Comparison of ENCODE assay signal across 8 mouse cellular contexts in genomic region chr5:134675956-134676759, GRCm38 (mm10). TPM values are rescaled to one million over a fixed set of nuclear protein-coding genes. Genes with fewer than 3 reads are reported as not detected.
DNase-seq lines count a peak whose midpoint lies in the region; ATAC-seq lines count a peak whose summit lies in the region.

No protein-coding gene starts in this region.

- 5% methylated on average over 14 of the region's 14 CpGs for WGBS in embryonic facial prominence, embryonic 15.5 days
- 3% methylated on average over 14 of the region's 14 CpGs for WGBS in heart, embryonic 14.5 days
- WGBS in kidney, embryonic 16.5 days, result under 1% methylated on average over 14 of the region's 14 CpGs
- 5% methylated on average over 14 of the region's 14 CpGs for WGBS in liver, embryonic 11.5 days
- WGBS in stomach, embryonic 15.5 days, result 4% methylated on average over 14 of the region's 14 CpGs

- peak overlapping the region; percentile 41 for H3K4me3 ChIP-seq in embryonic facial prominence, embryonic 15.5 days (replicated peaks)
- H3K4me3 ChIP-seq in heart, embryonic 14.5 days (ENCODE audit: control insufficient read depth in 1 of 2, insufficient read depth in 1 of 2, low read depth in 1 of 2, low read length in 2 of 2), result peak overlapping the region; percentile 30 to 38
- H3K4me3 ChIP-seq in kidney, embryonic 16.5 days (ENCODE audit: low read length), result peak overlapping the region; percentile 45
- peak overlapping the region; percentile 43 for H3K4me3 ChIP-seq in liver, embryonic 11.5 days (ENCODE audit: low read depth, low read length)
- H3K4me3 ChIP-seq in stomach, embryonic 15.5 days (replicated peaks), result peak overlapping the region; percentile 28

- peak; percentile 77 for DNase-seq in 3T3-L1 (ENCODE audit: low read depth, low spot score)
- peak; percentile 81 to 83 for DNase-seq in adrenal gland, adult 18-20 months (ENCODE audit: low spot score in 2 of 2)
- DNase-seq in liver, embryonic 11.5 days (ENCODE audit: low spot score), result peak; percentile 70
- peak; percentile 31 to 45 for DNase-seq in monocyte, adult 2 months (ENCODE audit: low read depth in 1 of 2, low spot score in 2 of 2)

- H3K9me3 ChIP-seq in embryonic facial prominence, embryonic 15.5 days (replicated peaks), result no peaks in the 10 kb centered on the region
- no peaks in the 10 kb centered on the region for H3K9me3 ChIP-seq in heart, embryonic 14.5 days (ENCODE audit: control insufficient read depth, low read length)
- H3K9me3 ChIP-seq in kidney, embryonic 16.5 days (ENCODE audit: low read length), result no peaks in the 10 kb centered on the region
- H3K9me3 ChIP-seq in liver, embryonic 11.5 days (ENCODE audit: control insufficient read depth, low read length), result no peaks in the 10 kb centered on the region
- H3K9me3 ChIP-seq in stomach, embryonic 15.5 days, result no peaks in the 10 kb centered on the region

- peak overlapping the region; percentile 81 for H3K27ac ChIP-seq in embryonic facial prominence, embryonic 15.5 days (replicated peaks)
- H3K27ac ChIP-seq in heart, embryonic 14.5 days (replicated peaks in 1 of 2; ENCODE audit: control insufficient read depth in 1 of 2, insufficient read depth in 1 of 2, low read depth in 2 of 2, low read length in 2 of 2), result peak overlapping the region; percentile 68 to 74
- peak overlapping the region; percentile 89 for H3K27ac ChIP-seq in kidney, embryonic 16.5 days (ENCODE audit: low read length)
- H3K27ac ChIP-seq in liver, embryonic 11.5 days (ENCODE audit: low read depth, low read length), result peak overlapping the region; percentile 53
- peak overlapping the region; percentile 74 for H3K27ac ChIP-seq in stomach, embryonic 15.5 days

- H3K4me2 ChIP-seq in embryonic facial prominence, embryonic 15.5 days (replicated peaks), result peak overlapping the region; percentile 67
- H3K4me2 ChIP-seq in heart, embryonic 14.5 days (ENCODE audit: low read length), result peak overlapping the region; percentile 80
- peak overlapping the region; percentile 64 for H3K4me2 ChIP-seq in kidney, embryonic 16.5 days (replicated peaks; ENCODE audit: low read depth, low read length)
- H3K4me2 ChIP-seq in liver, embryonic 11.5 days, result peak overlapping the region; percentile 75
- H3K4me2 ChIP-seq in stomach, embryonic 15.5 days, result peak overlapping the region; percentile 53

- peak; percentile 85 for ATAC-seq in embryonic facial prominence, embryonic 15.5 days (ENCODE audit: insufficient number of reproducible peaks, low FRiP score, low TSS enrichment, low read depth)
- peak; percentile 83 for ATAC-seq in heart, embryonic 14.5 days (ENCODE audit: insufficient number of reproducible peaks, insufficient read depth, low FRiP score, low read depth)
- ATAC-seq in kidney, embryonic 16.5 days (ENCODE audit: low FRiP score, low TSS enrichment), result peak; percentile 82
- ATAC-seq in liver, embryonic 11.5 days (replicated peaks; ENCODE audit: low FRiP score), result peak; percentile 77
- peak; percentile 81 for ATAC-seq in stomach, embryonic 15.5 days (ENCODE audit: insufficient read depth, low FRiP score, low read depth)

- H3K4me1 ChIP-seq in embryonic facial prominence, embryonic 15.5 days, result peaks cover 43% of the 10 kb centered on the region
- H3K4me1 ChIP-seq in heart, embryonic 14.5 days (ENCODE audit: control insufficient read depth in 2 of 2, insufficient read depth in 2 of 2, low read length in 2 of 2), result peaks cover 27 to 36% of the 10 kb centered on the region in 2 experiments
- peaks cover 31% of the 10 kb centered on the region for H3K4me1 ChIP-seq in kidney, embryonic 16.5 days (ENCODE audit: insufficient read depth, low read length)
- peaks cover 32% of the 10 kb centered on the region for H3K4me1 ChIP-seq in liver, embryonic 11.5 days (replicated peaks; ENCODE audit: control insufficient read depth, insufficient read depth, low read length)
- H3K4me1 ChIP-seq in stomach, embryonic 15.5 days, result peaks cover 40% of the 10 kb centered on the region

- H3K9ac ChIP-seq in embryonic facial prominence, embryonic 15.5 days, result peak overlapping the region; percentile 23
- H3K9ac ChIP-seq in heart, embryonic 14.5 days (ENCODE audit: low read length), result peak overlapping the region; percentile 64
- peak overlapping the region; percentile 69 for H3K9ac ChIP-seq in kidney, embryonic 16.5 days (replicated peaks; ENCODE audit: low read length)
- peak overlapping the region; percentile 48 for H3K9ac ChIP-seq in liver, embryonic 11.5 days (ENCODE audit: low read depth, low read length)
- no peak overlapping the region; the same call in 1 of the 2 replicates for H3K9ac ChIP-seq in stomach, embryonic 15.5 days

- H3K36me3 ChIP-seq in embryonic facial prominence, embryonic 15.5 days, result 0 out of 2 replicates have a peak, but pooled peaks cover 9% of the 10 kb centered on the region
- no peaks in the 10 kb centered on the region; the same call in none of the 2 replicates for H3K36me3 ChIP-seq in heart, embryonic 14.5 days (ENCODE audit: control insufficient read depth, insufficient read depth, low read length)
- H3K36me3 ChIP-seq in kidney, embryonic 16.5 days (ENCODE audit: insufficient read depth, low read length), result peaks cover 8% of the 10 kb centered on the region; the same call in 1 of the 2 replicates
- H3K36me3 ChIP-seq in liver, embryonic 11.5 days (ENCODE audit: control insufficient read depth, insufficient read depth, low read length), result no peaks in the 10 kb centered on the region
- no peaks in the 10 kb centered on the region for H3K36me3 ChIP-seq in stomach, embryonic 15.5 days

- no peaks in the 10 kb centered on the region for H3K27me3 ChIP-seq in embryonic facial prominence, embryonic 15.5 days
- no peaks in the 10 kb centered on the region for H3K27me3 ChIP-seq in heart, embryonic 14.5 days (ENCODE audit: control insufficient read depth, insufficient read depth, low read length)
- no peaks in the 10 kb centered on the region for H3K27me3 ChIP-seq in kidney, embryonic 16.5 days (ENCODE audit: insufficient read depth, low read length)
- H3K27me3 ChIP-seq in liver, embryonic 11.5 days (replicated peaks; ENCODE audit: control insufficient read depth, insufficient read depth, low read length), result no peaks in the 10 kb centered on the region
- no peaks in the 10 kb centered on the region for H3K27me3 ChIP-seq in stomach, embryonic 15.5 days (replicated peaks)

RNA-seq across cellular contexts. Expression of gene Limk1, which starts 12.2 kb away (rescaled TPM):
- 10 to 100 TPM; 20.2 to 21.9 TPM for total RNA-seq in adrenal gland, adult 18-20 months (2021)
- 7.8 and 9.0 TPM in 2 replicates for polyA plus RNA-seq in embryonic facial prominence, embryonic 15.5 days (2015; fragmentation: Nextera tagmentation; extraction: Ambion mirVana)
- polyA plus RNA-seq in heart, embryonic 14.5 days (2014; fragmentation: Nextera tagmentation; extraction: Ambion mirVana), result 3.6 TPM in 2 replicates
- polyA plus RNA-seq in kidney, embryonic 16.5 days (2015; fragmentation: Nextera tagmentation; extraction: Ambion mirVana), result 4.9 and 5.2 TPM in 2 replicates
- 1.7 and 1.8 TPM in 2 replicates for polyA plus RNA-seq in liver, embryonic 11.5 days (2014; fragmentation: Nextera tagmentation; extraction: Ambion mirVana)
- 5.9 TPM in 2 replicates for polyA plus RNA-seq in stomach, embryonic 15.5 days (2015; fragmentation: Nextera tagmentation; extraction: Ambion mirVana)

RNA-seq across cellular contexts. Expression of gene Eif4h, which starts 36.9 kb away (rescaled TPM):
- 100 to 1,000 TPM; 266 to 273 TPM for total RNA-seq in adrenal gland, adult 18-20 months (2021)
- polyA plus RNA-seq in embryonic facial prominence, embryonic 15.5 days (2015; fragmentation: Nextera tagmentation; extraction: Ambion mirVana), result 421 and 433 TPM in 2 replicates
- 303 and 326 TPM in 2 replicates for polyA plus RNA-seq in heart, embryonic 14.5 days (2014; fragmentation: Nextera tagmentation; extraction: Ambion mirVana)
- 492 and 502 TPM in 2 replicates for polyA plus RNA-seq in kidney, embryonic 16.5 days (2015; fragmentation: Nextera tagmentation; extraction: Ambion mirVana)
- 401 and 428 TPM in 2 replicates for polyA plus RNA-seq in liver, embryonic 11.5 days (2014; fragmentation: Nextera tagmentation; extraction: Ambion mirVana)
- polyA plus RNA-seq in stomach, embryonic 15.5 days (2015; fragmentation: Nextera tagmentation; extraction: Ambion mirVana), result 415 and 416 TPM in 2 replicates

Comparison
In these comparisons a context has a peak if more than half of its experiments do, and no peak if none do; other contexts are left out.
1. Peak in every context shown above with its lines: DNase-seq, ATAC-seq, H3K4me3 ChIP-seq and H3K27ac ChIP-seq.